Mouse (Mus musculus) lung, postnatal 0 days (tissue): ENCODE results near the gene Tex33.

ENCODE experiments used
- CTCF ChIP-seq: IDR thresholded peaks from 2 replicates; pipeline ENCODE4 v1.5.1; 2016; ENCODE audit warnings: antibody characterized with exemption, mild to moderate bottlenecking
- EP300 ChIP-seq: IDR thresholded peaks from 2 replicates; pipeline ENCODE4 v1.6.1; 2016; ENCODE audit warnings: antibody characterized with exemption, mild to moderate bottlenecking, control low read depth

DNA sequence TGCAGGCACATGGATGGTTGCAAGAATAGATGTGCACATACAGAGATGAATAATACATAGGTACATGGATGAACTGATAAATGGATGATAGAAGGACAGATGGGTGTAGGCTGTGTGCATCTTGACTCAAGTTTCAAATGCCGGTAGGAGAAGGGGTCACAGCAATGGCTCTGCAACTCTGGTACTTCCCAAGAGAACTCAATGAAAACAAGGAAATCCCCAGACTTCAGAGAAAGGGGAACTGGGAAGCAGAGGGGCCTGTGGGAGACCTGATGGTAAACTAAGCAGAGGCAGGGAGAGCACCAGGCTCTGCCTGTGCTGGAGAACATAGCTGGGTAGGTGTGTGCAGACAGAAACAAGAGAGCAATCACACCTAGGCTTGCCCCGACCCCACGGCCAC, 61.3 kb downstream of the Tex33 start:
- no peak for TF ChIP-seq CTCF
- TF ChIP-seq EP300 = no peak
